Mouse (Mus musculus): ENCODE measurements around the gene Cyp4a30b.
"Not testable (repeated sequence)": the region's sequence is repeated elsewhere in the genome, so short reads cannot be mapped to it uniquely, and the experiment has no call there.

Cyp4a30b gene

GRCm38 (mm10) chr4:115452304-115452703 lies at the start of gene Cyp4a30b:
Cyp4a30b (plus strand) TSS chr4:115452604.
- DNase-seq, result no peak

- not testable (repeated sequence) for DNase-seq
Measured at GRCm38 (mm10) chr4:115411324-115411723, 41.1 kb upstream of the Cyp4a30b start, which contains the start of gene Cyp4a12b. Cyp4a12b (plus strand) TSS chr4:115411624.

GRCm38 (mm10) chr4:115450577-115451137 lies 1.7 kb upstream of the Cyp4a30b start:
- DNase-seq, result no peak

- DNase-seq, result not testable (repeated sequence)
Measured at GRCm38 (mm10) chr4:115473585-115473984, 21.2 kb downstream of the Cyp4a30b start.

- not testable (repeated sequence) for DNase-seq
Measured at GRCm38 (mm10) chr4:115476051-115476450, 23.6 kb downstream of the Cyp4a30b start.

- DNase-seq, result no peak
Measured at GRCm38 (mm10) chr4:115481006-115481652, 28.7 kb downstream of the Cyp4a30b start.

GRCm38 (mm10) chr4:115496001-115496400 lies 43.6 kb downstream of the Cyp4a30b start, which contains the start of gene Cyp4a14:
Cyp4a14 (minus strand) TSS chr4:115496142.
- DNase-seq, result no peak

- no peak for DNase-seq
Measured at GRCm38 (mm10) chr4:115497466-115497865, 45.1 kb downstream of the Cyp4a30b start.

- not testable (repeated sequence) for DNase-seq
Measured at GRCm38 (mm10) chr4:115513964-115514363, 61.6 kb downstream of the Cyp4a30b start.

GRCm38 (mm10) chr4:115518000-115518399 lies 65.6 kb downstream of the Cyp4a30b start, which contains the start of gene Cyp4a10:
Cyp4a10 (plus strand) TSS chr4:115518264.
- DNase-seq, result not testable (repeated sequence)

GRCm38 (mm10) chr4:115519444-115519843 lies 67.0 kb downstream of the Cyp4a30b start:
- no peak for DNase-seq

Measured in thymus, postnatal 14 days (tissue).